Mouse (Mus musculus) NIH3T3 (cell line): ENCODE data around the gene Nagk.
"Not testable (repeated sequence)": the region's sequence is repeated elsewhere in the genome, so short reads cannot be mapped to it uniquely, and the experiment has no call there.

Experiments used
- DNase-seq: peaks from one replicate; pipeline ENCODE4 v3.0.0-alpha.2; 2012; ENCODE audit warnings: low read depth

Gene Nagk

GRCm38 (mm10) chr6:83815801-83816200 is 21.0 kb downstream of the Nagk start:
- DNase-seq = no peak

- DNase-seq = no peak
These were observed 24.2 kb downstream of the Nagk start for GRCm38 (mm10) chr6:83818996-83819395.

DNA sequence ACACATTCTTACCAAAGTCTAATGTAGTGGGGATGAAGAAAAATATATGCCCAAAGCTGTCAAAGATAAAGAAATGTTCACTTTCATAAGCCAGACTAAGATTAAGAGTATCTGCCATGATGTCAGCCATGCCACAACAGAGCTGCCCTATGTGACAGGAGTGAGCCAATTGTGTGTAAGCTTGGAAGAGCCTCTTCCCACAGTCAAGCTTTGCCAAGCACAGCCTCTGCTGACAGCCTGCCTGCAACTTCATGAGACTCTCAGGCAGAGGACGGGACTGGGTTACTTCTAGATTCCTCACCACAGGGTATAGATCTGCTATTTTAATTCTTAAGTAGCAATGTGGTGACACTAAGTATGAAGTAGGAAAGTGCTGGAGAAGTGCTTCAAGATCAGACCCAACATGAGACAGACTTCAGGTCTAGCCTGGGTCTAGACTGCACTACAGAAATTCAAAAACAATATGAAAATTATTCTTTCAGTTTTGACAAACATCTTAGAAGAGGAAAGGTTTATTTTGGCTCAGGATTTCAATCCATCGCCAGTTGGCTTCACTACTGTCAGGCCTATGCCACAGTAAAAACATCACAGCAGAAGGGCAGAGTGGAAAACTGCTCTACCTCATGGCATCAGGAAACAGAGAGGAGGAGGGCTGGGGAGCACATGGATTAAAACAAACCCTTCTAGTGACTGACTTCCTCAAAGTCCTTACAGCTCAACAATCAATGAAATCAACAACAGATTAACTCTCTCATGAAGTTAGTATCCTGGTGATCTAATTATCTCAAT is 26.1 kb downstream of the Nagk start:
- DNase-seq = no peak

DNA sequence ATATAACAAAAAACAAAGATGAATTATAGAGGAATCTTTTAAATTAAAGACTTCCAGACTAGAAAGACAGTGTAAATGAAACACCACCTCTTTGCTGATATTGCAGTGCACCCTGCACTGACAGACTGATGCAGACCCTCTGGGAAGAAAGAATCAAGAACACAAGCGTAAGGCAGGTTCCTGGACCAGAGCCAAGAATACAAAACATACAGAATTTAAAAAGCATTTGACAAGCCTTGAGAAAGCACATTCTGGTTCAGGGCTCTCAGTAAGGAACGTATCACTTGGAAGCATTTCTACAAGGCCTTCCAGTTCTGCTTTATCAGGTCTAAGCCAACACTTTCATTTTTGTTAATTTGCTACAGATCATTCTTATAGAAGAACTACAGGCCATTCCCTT is 27.1 kb downstream of the Nagk start:
- DNase-seq = no peak

- DNase-seq = no peak
These were observed 36.3 kb downstream of the Nagk start for GRCm38 (mm10) chr6:83830941-83831605.

DNA sequence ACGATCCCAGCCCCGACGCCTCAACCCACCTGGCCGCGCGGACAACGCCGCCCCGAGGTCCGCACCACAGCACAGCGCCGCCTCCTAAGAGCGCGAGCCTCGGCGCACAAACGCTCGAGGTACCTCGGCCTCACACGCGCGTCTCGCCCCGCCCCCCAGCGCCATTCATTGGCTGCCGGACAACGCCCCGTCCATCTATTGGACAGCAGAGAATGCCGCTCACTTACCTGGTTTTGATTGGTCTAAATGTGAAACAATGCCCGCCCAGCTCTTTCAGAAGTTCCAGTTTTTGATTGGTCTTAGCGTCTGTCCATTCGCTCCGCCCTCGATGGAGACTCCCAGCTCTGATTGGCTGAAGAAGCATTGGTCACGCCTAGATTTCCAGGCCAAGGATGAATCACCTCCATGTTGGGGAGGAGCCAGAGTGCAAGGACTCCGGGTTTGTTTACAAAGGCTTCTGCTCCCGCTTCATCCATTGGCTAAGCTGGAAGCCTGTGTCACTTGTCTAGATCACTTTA is 36.9 kb downstream of the Nagk start, which contains the start of gene Paip2b:
Gene Paip2b (minus strand): TSS at position 136 of the 518 bp plus-strand sequence.
- peak; percentile 100 for DNase-seq

GRCm38 (mm10) chr6:83832393-83832792 is 37.6 kb downstream of the Nagk start:
- not testable (repeated sequence) for DNase-seq

DNA sequence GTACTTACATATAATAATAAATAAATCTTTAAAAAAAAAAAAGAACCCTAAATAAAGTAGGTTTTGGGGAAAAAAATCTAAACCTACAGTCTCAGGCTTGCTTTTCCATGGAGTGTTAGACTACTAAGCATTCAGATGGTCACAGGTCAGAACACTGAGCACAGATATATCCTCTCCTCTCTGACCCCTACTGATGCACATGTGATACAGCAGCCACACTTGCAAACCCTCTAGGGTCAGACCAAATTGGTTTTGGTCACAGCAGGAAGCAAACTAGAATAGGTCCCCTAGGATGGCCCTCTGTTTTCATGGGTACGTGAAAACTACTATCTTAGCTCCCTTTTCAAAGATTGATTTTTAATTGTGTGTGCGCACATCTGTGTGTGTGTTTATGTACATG is 42.0 kb downstream of the Nagk start:
- no peak for DNase-seq

DNA sequence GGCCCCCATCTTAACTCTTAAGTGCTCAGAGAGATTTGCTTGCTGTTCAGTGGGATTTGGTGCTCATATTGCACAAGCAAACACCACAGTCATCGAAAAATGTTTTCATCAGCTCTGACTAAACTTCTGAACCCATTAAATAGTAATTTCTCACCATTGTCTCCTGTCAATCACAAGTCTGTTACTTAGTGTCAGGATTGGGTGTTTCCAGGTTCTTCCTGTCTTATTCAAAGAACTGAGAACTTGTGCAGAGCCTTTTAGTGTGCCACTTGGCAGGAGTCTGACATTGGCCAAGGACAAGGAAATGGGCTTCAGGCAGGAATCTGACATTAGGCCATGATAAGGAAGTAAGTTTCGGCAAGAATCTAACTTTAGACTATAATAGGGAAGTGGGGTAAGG is 43.3 kb downstream of the Nagk start:
- DNase-seq = no peak

GRCm38 (mm10) chr6:83840086-83840485 is 45.3 kb downstream of the Nagk start:
- no peak for DNase-seq

GRCm38 (mm10) chr6:83844913-83845312 is 50.1 kb downstream of the Nagk start:
- no peak for DNase-seq

DNA sequence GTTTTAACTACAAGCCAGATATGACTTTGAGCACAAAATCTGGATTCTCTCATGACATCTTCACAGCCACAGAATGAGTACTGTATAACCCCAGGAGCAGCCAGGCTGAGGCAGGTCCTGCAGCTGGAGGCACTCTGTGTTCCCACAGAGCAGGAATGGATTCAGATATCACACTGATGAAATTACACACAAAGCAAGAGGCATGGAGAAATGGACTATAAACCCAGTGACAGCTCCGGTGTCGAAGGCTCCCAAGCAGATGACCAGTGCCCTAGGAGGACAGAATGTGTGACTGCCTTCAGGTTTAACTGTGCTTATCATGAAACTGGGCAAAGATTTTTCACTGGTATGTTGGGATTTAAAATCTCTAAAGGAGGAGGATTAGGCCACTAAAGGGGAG is 51.4 kb downstream of the Nagk start:
- DNase-seq = no peak

DNA sequence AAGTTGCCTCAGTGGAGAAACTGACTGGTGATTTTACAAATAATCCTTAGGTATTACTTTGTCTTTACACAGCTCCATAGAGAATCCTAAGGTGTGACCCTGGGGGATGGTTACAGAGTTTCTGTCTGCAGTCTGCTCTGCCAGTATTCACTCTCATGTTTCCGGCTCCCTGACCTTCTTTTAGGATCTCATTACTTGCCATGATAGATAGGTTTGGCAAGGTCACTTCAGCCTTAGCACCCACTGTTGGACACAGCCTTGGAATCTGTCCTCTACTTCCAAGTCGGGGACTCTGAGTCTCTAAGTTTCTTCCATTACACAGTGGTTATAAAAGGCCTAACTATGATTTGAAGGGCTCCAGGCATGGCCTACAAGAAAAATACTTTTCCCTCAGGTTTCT is 54.7 kb downstream of the Nagk start:
- no peak for DNase-seq
